Mouse (Mus musculus) bone marrow, adult 2 months (tissue): ENCODE data around the gene Htr1f.

Experiments used
- CTCF ChIP-seq: fragments of 200-500 bp; IDR thresholded peaks from 2 replicates; pipeline ENCODE4 v1.5.1; 2011; ENCODE audit warnings: low read length, control low read depth; ENCODE audit not compliant: control insufficient read depth, insufficient read depth
- POLR2A ChIP-seq: fragments of 200-500 bp; IDR thresholded peaks from 2 replicates; pipeline ENCODE4 v1.6.1; 2011; ENCODE audit warnings: low read depth, mild to moderate bottlenecking, control low read depth, low read length, borderline replicate concordance; ENCODE audit not compliant: control insufficient read depth

GRCm38 (mm10) chr16:65093552-65093951 lies 12.1 kb downstream of the Htr1f start:
- TF ChIP-seq POLR2A: no peak
- no peak for TF ChIP-seq CTCF
